Mouse (Mus musculus): ENCODE measurements around the gene Vti1a.

The Vti1a gene

DNA sequence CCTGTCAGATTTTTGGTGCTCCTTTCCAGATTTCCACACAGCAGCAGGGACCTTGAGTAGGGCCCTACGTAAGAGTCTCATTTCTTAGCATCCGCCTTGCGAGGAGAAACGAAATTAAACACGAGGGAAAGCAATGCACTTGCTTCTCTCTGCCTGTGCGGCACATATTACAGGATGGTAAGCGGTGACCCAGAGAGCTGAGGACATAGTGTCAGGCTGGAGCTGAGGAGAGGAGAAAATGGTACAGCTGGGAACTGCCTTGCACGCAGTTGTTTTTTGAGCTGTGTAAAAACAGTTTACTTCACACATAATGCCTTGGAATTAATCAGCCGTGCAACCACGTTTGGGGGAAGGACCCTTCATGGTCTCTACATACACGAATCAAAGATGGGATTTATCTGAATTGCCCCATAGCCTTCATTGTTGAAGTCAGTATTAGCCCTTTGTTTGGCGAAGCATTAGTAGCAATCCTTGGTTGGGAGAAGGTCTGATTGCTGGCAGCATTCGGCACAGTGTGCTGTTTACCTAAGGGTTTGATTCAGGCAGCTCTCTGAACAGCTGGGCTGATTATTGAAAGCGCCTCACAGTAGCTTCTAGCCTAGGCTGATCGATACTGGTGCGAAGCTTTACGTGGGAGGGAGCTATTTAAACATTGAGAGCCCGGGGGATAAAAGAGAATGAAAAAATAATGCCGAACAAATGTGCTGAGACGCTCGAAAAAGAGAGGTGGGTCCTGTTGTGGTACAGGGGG is 153.4 kb downstream of the Vti1a start:
- no peak for DNase-seq

DNA sequence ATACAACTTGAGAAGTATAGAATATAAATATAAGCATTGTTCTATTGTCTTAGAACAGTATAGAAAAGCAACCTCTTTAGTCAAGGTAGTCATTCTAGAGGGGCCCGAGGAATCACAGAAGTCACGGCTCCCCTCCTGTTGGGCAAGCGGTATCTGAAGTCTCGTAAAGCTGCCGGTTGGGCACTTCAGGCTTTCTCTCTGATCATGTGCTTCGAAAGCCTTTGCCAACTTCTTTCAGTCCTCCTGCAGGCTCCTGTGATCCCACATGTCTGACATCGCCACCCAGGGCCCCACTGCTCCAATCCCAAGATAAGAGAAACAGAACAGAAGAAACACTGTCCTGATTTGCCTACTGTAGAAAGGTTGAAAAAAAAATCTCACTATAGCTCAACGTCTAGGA is 156.5 kb downstream of the Vti1a start:
- DNase-seq, result no peak

DNA sequence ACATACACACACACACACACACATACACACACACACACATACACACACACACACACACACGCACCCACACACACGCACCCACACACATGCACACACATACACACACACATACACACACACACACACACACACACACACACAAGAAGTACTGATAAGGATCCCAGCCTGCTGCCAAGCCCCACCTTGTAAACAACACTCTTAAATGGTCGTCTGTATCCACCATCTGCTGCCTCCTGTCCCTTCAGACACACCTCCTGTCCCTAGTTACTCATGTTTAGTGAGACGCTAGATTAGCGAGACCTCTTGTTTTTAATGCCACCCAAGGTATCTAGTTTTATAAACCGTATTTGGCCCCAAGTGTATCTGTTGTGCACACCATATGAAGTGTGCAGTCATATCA is 158.1 kb downstream of the Vti1a start:
- no peak for DNase-seq

DNA sequence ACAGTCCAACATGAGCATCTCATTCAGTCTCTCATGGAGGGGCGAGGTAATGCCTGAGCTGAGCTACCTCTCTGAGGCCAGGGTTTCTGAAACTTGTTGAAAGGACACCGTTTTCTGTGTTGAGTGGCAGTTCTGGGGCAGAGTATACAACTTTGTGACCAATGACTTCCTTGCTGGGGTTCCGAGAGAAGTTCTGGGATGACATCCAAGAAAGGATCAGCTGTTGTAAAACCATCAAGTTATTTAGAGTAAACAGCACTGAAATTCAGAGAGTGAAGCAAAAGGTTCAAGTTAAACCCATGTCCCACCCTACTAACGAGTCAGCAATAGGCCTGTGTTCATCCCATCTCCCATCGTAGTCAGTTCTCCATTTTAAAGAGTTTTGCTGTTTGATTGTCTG is 164.4 kb downstream of the Vti1a start:
- no peak for DNase-seq

DNA sequence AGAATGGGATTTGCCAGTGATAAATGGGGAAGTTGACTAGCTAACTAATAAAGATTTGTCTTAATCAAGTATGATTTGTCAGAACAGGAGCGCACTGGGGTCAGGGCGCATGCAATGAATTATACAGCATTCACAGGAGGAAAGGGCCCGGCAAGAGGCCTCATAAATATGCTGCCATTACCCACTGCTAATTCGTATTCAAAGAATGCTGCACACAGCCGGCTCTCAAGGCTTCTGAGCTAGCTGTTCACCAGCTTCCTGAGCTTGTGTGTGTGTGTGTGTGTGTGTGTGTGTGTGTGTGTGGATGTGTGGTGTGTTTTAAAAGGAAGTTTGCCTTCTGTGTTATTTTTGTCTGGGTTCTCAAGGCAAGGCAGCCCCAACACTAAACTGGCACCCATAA is 165.2 kb downstream of the Vti1a start:
- DNase-seq, result no peak

DNA sequence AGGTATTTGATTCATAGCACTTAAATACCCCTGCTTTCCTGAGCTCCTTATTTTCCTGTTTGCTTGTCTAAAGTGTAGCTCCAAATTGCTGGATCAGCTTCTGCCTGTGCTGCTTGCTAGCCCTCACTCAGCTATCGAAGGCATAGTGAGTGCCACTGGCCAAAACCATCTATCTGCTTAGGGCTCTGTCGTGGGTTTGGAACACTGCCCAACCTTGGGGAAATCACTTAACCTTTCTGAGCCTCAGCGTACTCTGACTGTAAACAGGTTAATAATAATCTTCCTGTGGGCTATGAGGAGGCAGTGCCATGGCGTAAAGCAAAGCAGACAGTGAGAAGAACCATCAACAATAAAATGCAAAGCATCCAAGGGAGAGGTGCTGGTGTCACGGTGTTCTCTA is 167.4 kb downstream of the Vti1a start:
- no peak for DNase-seq

DNA sequence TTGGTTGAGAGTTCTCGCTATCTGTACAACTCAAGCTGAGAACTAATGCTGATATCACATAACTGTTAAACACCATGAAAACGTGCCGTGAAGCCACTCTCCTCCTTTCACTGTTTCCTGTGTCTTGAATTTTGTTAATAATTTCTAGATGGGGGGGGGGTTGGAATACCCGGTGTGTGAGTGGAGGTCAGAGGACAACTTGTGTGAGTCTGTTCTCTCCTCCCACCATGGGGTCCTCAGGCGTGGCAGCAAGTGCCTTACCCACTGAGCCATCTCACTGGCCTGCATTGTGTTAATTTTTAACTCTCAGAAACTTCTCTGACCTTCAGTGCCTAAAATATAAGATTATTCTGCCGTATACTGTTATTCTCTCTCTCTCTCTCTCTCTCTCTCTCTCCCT is 168.5 kb downstream of the Vti1a start:
- no peak for DNase-seq

DNA sequence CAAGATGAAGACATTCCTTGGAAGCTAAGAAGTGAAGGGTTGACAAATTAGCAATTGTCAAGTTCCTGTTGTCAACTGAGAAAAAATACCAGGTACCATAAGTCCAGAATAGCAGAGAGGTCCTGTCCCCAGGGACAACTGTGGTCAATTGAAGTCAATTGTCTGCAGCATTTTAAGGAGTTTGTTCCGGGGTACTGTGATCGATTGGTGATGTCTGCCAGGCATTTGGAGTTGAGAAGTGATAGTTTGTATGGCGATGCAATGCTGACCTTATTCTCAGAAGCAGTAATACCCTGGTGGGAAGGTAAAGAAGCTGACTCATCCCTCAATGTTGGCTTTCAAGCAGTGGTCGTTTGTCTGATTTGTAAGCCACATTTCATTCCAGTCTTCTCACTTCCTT is 170.4 kb downstream of the Vti1a start:
- no peak for DNase-seq

DNA sequence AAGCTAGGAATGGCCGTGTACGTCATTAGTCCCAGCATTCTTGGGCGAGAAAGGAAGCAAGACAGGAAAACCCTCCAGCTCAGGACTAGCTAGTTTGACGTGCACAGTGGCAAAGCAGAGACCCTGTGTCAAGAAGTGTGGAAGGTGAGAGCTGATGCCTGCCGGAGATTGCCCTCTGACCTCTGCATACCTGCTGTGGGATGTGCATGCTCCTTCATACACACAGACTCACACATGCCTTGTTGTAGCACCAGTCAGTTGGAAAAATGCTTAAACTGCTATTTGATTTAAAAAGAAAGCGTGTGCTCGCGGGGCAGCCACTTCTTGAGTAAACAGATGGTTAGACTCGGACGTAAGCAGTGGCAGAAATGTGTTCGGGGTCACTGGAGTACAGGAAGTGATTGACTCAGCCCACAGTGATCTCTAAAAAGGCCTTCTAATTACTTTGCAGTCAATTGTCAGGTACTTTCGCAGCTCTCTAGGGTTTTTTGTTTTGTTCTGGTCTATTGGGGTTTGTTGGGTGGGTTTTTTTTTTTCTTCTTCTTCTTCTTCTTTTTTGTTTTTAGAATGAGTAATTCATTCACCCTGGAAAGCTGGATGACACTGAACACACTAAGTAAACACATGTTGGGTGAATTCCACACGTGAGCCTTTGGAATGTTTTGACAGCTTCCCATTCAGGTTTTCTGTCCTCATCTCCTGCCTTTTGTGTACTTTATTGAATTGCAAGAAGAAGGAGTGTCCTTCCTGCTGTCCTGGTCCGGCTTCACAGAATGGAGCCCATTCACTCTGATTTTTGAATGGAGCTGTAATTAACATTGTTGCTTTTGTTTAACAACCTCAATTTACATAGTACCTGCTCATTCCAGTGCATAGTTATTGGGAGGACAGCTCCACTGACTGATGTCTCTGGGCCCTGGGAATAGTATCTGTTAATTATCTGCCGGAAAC is 175.3 kb downstream of the Vti1a start:
- no peak for DNase-seq

DNA sequence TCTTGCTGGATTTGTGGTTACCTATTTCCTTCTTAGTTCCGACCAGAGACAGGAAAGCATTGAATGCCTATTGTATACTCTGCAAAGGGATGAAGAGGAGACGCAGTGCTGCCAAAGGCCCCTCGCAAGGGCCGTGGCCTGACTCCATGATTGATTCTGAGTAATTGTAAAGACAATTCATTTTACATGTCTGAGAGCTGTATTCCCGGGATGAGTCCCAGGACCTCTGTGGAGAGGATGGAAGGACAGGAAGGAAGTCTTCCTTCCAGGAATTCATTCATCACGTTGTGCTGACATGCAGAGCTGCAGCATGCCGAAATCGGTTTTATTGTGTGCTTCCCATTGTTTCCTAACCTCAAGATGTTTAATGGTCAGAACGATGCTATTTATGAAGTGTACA is 180.2 kb downstream of the Vti1a start:
- DNase-seq, result no peak

DNA sequence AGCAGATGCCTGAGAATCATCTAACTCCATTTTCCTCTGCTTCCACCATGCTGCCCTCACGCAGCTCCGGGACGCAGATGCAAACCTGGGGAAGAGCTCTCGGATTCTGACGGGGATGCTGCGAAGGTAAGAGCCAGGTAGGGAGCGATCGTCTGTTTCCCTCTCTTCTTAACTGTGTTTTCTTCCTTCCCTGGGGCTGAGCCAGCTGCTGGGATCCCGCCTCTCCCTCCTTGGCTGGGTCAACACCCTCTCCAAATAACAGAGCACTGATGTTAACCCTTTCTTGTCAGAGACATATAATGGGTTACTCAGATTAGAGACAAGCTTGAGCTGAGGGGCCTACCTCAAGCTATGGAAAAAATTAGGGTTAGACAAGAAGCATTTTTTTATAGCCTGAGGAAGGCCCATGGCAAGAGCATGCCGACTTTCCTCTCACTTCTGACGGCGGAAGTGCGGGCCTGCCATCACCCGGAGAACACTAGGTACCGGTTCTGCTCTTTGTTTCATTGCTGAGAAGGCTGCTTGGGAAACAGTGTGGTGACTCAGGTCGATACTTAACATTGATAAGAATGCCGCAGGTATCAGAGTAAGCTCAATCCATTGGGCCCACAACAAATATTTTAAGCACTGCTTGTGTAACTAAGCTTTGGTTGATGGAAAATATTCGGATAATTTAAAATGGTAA is 183.2 kb downstream of the Vti1a start:
- no peak for DNase-seq

DNA sequence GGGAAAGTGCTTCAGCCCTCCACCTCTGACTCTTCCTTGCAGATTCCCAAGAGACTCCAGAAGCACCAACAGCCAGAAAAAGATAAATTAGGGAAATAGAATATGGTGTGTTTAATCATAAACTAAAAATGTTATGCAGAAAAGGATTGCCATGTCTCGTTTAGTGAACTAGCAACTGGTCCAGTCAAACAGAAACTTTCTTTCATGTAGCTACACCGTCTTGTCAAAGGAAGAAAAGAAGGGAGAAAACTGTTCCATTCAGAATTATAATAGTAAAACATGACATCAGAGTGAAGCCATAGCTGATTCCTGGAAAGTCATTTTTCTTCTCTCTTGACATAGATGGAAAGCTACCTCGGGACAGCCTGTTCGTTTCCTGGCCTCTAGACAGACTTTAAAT is 185.9 kb downstream of the Vti1a start:
- no peak for DNase-seq

DNA sequence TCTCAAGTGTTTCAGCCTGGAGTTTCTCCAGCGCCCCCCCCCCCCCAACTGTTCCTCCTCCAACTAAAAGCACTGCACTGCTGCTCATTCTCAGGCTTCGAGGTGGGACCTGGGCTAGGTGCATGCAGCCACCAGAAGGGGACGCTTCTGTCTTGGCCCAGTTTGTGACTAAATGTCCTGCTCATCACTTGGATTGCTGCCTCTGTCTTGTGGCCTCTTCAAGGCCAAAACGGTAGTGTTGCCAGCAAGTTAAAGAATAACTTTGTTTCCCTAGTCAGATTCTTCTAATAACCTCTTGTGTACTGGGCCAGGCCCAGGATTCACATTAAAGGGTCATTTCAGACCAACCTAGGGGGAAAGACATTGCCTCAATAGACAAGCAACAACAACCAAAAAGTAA is 187.7 kb downstream of the Vti1a start:
- no peak for DNase-seq

DNA sequence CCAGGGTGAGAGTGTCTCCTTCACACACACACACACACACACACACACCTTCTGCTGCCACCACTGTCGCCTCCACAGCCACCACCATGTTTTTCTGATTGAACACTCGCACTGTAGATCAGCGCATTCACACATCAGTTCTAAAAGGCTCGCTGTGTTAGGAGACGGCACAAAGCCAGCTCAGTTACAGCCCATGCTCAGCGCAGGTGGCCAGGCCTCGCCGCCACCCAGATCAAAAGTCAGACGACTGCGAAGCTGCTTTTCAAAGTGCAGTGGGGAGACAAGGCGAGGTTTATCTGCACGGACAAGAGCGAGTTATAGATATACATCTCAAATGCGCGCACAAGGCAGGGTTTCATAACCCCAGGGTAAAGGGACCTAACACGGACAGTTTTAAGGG is 191.7 kb downstream of the Vti1a start:
- peak; percentile 42 for DNase-seq

DNA sequence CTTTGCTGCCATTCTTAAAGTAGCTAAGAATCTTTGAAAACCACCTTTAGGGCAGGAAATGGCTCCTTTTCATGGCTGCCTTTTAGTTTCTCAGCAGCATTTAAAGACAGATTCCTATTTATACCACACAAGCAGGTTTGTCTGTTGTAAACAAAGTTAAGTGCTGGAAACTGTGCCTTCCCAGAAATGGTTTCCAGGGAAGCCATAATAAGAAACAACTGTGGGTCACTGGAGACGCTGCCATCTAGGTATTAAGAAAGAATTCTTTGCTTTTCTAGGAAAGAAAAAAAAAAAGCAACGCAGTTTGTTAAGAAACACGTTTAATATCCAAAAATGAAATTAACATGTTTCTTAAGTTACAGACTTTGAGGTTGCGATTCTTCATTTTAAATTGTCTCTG is 192.1 kb downstream of the Vti1a start:
- no peak for DNase-seq

DNA sequence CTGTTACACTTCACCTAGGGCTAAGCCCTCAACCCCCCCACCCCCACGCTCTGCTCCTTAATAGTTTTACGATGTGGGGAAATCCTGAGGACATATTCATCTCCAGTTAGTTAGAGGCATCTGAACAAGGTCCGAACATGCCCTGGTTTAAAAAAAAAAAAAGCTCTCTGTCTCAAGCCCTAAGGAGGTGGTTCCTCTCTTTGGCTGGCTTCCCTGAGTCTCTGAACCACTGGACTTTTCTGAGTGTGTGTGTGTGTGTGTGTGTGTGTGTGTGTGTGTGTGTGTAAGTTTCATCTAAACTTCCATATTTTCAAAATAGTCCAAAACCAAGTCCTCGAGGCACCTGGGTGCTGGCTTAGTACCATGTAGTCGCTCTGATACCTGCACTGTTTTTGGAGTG is 192.9 kb downstream of the Vti1a start:
- DNase-seq, result no peak

DNA sequence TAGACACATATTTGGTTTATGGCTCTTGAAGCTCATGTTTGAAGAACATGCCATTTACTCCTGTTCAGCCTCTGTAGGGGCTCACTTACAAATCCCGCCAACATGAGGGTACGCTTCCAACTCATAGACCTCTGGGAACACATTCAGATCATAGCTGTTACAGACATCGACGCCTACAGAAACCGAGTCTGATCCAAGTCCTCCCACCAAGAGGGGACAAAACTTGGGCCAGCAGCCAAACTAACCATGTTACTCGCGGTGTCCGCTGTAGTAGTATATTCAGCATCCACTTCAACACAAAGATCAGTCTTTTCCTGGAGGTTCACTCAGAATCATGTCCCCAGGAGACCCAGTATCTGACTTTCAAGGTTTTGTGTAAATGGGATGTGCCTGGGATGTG is 193.5 kb downstream of the Vti1a start:
- no peak for DNase-seq

DNA sequence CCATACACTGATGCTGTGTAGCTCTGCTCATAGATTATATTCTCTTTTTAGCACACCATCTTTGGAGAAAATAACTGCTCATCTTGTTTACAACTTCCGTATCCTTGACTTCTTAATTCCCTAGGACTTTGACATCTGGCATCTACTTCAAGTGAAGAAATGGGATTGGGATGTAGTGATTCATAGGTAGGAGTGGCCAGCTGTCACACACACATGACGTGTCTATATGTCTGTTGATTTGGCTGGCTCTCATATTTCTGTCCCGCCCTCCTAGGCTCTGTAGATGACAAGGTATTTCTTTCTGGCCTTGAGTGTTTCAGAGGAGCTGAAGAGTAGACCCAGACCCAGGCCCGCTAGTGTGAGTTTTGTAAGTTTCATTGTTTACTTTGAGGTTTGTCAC is 197.8 kb downstream of the Vti1a start:
- DNase-seq, result no peak

DNA sequence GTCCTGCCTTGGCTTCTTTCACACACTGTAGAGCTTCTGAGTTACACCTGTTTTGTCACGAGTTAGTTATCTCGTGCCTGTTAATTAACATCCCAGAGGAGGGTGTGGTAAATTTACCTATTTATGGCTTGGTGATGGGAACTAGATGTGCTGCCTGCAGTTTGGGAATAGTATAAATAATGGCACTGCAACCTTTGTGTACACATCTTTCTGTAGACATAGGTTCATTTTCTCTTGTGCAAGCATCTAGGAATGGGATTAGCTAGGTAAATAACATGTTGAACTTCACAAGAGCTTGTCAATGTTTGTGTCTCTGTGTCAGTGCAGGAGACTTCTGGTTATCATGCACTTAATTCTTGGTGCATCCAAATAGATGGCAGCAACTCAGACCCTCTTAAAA is 204.1 kb downstream of the Vti1a start:
- no peak for DNase-seq

DNA sequence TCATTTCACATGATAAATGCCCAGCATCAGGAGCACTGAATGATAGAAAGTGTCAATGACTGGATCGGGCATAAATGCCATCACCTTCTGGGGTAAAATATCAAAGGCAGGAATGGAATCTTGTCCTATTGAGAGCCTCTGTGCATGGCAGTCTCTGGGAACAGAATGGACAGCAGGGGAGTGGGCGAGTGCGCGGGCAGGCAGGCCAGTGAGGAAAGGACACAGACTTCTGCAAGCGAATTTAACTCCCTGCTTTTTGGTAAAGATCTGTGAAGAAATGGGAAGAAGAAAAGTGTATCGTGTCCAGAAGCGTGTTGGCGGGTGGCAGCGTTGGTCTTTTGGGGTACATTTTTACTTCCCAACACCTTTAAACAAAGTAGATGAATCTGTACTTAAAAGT is 207.2 kb downstream of the Vti1a start:
- DNase-seq, result no peak

DNA sequence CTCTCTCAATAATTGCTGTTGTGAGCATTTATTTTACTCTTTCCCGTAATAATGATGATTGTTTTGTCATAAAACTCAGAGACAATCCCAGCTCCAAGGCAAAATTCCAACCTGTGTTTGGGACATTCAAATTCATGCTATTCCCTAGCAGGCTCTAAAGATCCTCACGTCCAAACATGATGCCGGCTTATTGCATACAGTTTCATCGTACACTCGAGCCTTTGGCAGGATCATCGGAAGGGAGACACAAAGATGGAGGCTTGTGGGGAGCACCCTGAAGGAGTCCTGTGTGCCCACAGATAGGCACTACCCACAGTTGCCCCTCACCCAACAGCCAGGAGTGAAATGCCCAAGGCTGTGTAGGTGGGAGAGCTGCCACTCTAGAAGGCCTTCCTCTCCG is 208.3 kb downstream of the Vti1a start:
- no peak for DNase-seq

DNA sequence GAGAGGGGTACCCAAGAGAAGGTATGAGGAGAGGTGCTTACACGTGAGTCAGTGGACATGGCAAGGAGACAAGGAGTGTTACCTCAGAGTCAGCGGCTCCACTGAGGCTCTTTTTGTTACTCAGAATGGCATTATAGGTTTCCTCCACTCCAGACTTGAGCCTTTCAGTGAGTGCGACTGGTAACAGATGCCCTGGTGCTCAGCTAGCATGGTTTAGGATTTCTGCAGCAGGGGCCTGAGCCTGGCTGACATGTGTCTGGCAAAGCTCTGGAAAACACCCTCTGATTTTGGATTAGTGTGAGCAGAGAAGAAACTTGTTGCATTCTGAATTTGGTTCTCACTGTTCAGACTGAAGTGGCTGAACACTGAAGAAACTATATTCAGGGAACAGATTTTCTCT is 209.0 kb downstream of the Vti1a start:
- DNase-seq, result no peak

DNA sequence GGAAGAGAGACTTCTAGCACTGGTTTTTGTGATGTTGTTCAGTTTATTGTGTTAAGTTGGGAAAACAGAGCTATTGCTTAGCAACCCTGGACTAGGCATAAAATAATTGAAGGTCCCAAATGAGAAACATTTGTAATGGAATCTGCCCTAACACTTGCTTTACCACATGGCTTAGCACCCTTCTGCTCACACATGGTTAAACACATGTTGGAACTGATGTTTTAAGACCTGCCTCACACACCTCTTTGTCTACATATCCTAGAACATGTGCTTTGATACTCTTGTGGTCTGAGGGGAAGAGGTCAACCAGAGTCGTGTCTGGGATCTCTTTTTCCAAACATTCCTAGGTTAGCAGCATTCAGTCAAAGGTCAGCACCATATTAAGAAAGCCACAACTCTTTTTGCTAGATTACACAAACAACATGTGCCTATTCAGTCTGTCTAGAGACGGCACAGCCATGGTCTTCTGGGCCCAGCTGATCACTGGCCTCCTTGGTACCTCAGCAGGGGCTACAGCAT is 210.7 kb downstream of the Vti1a start:
- no peak for DNase-seq

DNA sequence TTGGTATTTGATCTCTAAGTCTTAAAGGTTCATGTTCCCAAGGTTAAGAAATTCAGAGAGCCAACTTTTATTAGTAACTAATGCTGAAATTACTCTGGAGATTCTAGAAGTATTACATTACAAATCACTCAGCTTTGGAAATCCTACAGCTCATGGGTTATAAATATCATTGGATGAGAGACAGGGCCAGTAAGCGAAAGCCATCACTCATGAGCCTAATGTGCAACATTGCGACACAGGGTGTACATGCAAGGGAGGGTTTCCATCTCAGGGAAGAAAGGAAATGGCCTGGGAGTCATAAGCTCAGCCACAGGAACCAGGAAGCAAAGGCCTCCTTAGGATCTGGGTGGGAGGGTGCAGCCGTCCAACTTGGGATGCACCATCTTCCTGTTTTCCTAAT is 213.9 kb downstream of the Vti1a start:
- no peak for DNase-seq

Data from thymus, postnatal 14 days (tissue).